Mouse (Mus musculus): ENCODE measurements around the gene Thbs2. TPM values are rescaled to one million over a fixed set of nuclear protein-coding genes. Genes with fewer than 3 reads are reported as not detected.

The Thbs2 gene
- 1 to 10 TPM; 2.7 to 3.5 TPM for total RNA-seq (2021)
- long read RNA-seq, experiment 1, full-length matches to known transcripts: 1 of 1 reads
- long read RNA-seq, experiment 1, partial matches to known transcripts: 0 of 1 reads
- long read RNA-seq, experiment 1, other reads (novel, unspliced or antisense): 0 of 1 reads
- long read RNA-seq, experiment 2, partial matches to known transcripts: 1 of 1 reads
- long read RNA-seq, experiment 2, other reads (novel, unspliced or antisense): 0 of 1 reads

DNA sequence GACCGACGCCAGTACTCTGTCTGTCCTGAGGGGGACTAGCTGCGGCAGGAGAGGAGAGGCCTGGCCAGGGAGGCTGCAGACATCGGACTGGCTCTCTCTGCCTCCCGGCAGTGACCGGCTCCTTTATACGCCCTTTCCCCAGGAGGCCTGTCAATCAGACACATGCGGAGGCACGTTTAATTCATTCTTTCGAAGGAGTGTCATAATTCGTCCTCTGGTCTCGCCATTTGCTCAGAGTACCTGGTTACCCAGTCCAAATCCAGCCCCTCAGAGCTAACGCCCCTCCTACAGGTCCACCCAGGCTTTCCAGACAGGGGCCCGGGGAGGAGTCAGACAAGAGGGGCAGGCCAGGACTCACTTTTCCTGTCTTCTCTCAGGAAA, at the start of gene Thbs2:
Gene Thbs2, minus strand, starts transcription at position 242 of the 381 bp plus-strand sequence.
- peak in 1 of 2 experiments; percentile 51 for DNase-seq

DNA sequence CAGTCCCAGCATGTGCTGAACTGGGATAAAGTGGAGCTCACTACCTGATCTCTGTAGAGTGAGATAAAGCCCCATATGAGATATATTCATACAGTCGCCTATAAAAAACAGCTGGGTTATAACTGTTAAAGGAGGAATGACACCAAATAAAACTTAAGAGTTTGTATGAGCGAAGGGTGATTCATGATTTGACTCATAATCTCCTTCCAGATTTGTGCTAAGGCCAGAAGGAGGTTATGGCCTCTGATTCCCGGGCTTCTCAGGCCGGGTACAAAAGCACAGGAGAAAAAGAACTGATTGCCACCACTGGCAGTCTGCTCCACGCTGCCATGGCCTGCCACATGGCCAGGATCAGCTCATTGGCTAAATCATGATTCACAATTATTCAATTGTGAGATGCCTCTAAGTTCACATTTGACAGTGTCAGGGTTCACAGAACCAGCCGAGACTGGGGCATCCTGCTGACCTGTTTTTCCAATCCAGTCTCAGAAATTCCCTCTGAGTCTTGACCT, 41.5 kb upstream of the Thbs2 start:
- DNase-seq: no peak

DNA sequence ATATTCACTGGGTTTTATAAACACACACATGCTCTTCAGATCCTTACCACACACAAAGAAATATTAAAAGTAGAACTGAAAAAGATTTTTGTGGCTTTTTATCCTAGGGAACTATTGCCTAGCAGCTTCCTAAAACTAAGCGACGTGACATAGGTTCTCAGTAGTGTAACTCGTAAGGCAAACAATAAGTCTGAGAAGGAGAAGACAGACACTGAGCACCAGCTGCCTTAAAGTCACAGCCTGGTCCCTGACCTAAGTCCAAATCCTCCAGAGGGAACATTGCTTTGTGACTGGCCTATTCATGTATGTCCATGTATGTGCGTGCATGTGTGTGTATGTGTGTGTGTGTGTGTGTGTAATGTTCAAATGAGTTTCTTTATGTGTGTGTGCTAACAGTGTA, 40.3 kb upstream of the Thbs2 start:
- DNase-seq: no peak

DNA sequence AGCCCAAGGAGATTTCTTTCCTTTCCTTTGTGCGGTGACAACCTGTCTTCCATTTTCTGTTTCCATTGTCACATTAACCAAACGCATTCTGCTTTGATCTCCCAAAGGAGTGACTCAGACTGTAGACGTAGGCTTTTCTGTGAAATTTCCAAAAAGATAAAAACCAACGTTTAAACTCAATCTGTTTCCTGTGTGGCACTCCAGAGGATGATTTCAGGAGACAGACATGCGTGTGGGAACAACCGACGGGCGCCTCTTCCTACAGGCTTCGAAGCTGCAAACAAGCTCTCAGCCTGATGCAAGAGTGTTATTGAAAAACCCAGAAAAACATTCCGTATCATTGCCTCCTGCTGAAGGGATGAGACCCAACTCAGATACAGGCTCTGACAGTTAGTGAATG, 39.9 kb upstream of the Thbs2 start:
- no peak for DNase-seq

DNA sequence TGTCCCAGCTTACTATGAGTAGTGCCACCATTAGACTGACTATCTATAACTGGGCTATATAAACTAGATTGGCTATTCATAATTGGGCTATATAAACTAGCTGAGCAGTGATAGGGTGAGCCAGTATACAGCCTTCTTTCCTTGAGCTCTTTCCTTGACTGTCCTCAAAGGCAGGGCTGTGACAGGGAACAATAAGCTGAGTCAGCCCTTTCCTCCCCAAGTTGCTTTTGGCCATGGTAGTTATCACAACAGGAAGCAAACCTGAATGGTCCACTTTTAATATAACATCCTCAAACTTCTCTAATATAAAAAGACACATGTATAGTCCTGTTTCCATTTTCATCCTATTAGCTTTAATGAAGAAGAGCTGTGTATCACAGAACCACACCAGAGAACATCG, 39.0 kb upstream of the Thbs2 start:
- DNase-seq: no peak

DNA sequence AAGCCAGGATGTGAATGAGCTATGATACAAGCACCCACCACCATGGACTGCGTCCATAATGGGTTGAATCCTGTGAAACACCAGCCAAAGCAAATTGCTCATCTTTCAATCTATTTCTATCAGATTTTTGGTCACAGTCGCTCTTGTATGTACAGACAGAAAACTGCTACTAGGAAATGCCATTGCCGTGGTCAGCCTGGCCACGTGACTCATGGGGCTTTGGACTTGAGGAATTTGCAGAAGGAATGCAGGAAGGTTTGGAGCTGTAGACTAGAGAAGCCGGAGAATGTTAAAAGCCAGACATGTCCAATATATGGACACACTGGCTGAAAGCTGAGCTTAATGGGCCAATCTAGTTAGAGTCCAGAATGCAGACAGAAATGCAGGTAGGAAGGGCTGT, 36.6 kb upstream of the Thbs2 start:
- DNase-seq: no peak

DNA sequence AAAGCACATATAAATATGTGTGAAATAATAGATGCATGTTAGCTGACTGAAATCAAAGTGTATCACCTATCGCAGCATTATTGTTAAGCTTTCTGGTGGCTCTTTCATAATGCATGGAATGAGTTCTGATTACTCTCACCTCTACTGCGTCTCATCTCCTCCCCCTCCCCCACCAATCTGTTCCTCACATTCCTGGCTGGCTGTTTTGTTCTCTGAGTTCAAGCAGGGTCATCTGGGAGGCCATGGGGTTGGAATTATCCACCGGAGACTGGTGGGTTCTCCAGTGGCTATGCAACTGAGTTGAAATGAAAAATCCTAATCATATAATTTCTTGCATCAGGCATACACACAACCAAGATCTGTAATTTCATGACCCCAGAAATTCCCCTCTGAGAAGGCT, 33.4 kb upstream of the Thbs2 start:
- DNase-seq: no peak

DNA sequence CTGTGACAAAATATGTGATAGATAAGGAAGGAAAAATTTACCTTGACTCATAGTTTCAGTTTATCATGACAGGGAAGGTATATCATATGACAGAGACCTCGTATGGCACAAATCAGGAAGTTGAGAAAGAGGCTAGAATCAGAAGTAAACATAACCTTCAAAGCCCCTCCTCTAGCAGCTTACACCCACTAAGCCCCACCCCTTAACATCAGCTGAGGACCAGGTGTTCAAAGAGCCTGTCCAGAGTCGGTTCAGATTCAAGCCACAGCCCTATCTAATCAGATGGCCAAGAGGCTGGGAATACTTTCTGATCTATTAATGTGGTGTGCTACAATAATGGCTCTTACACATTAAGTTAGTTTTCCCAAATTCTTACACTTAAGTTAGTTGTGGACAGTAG, 30.8 kb upstream of the Thbs2 start:
- no peak for DNase-seq

DNA sequence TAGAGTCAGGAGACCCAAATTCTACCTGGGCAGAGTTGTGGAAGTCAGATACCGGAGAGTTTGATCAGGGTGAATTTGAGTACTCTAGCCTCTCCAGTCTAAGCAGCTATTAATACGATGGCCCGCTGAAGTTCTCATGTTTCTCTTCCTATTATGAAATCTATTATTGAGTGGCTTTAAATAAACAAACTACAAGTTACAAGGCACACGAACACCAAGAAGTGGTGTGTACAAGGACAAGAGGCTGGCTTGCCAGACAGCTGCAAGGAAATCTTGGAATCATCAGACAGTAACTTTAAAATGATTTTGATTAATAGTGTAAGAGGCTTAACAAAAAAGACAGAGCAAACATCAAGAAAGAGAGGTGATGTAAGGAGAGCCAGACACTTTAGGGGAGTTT, 27.3 kb upstream of the Thbs2 start:
- no peak for DNase-seq

DNA sequence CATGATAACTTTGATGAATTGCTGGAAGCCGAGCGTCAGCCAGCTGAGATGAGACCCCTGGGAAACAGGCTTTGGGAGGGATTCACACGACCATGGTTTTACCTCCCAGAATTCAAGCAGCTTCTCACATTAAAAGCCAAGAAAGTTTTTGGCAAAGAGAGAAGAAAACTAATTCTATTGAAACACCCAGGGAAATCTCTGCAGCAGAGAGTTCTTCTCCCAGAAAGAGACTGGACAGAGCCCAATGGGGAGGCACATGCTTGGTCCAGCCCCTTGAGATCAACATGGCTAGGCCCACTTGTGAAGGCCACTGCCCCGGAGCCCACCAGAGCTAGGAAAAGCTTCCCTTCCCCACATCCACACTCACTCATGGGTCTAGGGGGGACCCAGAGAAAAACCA, 26.9 kb upstream of the Thbs2 start:
- DNase-seq: no peak

DNA sequence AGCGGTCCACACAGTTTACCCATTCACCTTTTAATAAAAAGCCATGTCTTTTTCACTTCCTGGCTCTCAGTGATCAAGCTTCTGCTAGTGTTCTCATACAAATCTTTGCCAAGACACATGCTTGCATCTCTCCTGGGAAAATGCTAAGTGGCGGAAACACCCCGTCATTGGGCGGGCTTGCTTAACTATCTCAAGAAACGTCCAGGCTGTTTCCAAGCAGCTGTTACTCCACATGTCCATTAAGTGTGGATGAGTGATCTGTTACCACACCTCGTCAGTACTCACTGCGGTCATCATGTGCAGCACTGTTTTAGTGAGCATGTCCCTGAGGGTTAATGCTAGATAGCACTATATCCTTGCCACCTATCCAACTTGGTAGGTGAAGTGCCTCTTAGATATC, 26.2 kb upstream of the Thbs2 start:
- DNase-seq: no peak

DNA sequence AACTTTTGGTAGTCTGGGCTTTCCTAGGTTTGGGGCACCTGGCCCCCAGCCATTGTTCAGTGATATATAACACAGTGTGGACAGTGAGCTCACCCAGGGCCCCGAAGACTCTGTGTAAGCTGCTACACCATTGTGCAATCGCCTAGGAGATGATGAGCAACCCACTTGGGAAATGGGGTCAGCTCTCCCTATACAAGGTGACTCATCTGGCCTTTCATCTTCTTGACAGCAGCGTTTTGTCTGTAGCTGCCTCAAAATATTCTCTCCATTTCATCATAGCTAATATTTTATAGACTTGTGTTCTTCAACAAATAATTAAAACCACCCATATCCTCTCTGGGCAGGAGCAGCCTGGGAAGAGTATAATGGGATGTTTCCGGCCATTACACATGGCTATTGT, 24.8 kb upstream of the Thbs2 start:
- DNase-seq: peak; percentile 76 to 81

DNA sequence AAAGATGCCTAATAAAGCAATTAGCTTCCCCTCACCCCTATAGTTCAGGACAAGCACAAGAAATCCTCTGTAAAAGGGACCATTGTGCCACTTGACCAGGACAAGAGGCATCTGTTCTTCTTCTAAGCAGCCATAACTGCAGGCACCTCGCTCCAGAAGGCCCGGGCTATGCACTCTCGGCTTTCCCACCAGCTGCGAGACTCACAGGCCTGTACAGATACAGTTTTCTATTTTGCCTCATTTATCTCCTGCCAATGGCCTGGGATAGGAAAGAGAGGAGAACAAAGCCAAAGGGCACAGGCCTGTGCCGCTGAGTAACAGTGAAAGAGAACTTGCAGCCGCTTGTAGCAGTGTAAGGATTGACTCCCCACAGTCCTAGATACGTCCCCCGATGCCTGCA, 20.7 kb upstream of the Thbs2 start:
- DNase-seq: no peak

DNA sequence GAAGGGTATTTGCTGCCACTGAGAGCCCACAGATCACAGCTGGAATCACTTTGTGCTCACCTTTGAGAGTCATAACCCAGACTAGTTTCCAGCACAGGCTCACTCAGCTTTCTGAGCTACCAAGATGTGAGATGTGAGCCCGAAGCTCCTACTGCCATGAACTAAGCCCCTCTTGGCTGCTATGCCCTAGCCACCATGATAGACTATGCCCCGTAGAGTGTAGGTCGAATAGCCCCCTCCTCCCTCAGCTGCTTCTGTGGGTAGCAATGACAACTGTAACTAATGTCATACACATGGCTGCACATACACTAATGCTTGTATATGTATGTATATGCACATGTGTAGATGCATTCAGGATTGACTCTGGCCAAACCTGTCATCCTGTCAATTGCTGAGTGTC, 20.3 kb upstream of the Thbs2 start:
- DNase-seq: no peak

DNA sequence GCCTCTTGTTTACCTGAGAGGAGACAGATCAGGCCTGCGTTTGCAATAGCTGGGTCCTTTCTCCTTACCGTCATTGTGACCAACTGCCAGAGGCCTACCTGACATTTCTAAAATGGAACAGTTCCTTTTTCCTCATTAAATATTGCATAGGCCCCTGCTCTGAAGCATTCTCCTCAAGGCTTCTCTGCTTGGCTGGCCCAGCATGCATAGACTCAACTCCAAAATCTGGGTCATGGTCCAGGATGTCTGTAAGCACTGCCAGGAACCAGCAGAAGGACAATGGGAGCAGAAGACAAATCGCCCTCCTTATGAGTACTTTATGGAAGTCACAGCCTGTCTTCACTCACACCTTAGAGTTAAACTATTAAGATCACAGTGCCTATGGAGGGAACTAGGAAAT, 17.7 kb upstream of the Thbs2 start:
- DNase-seq: peak in 1 of 2 experiments; percentile 20

DNA sequence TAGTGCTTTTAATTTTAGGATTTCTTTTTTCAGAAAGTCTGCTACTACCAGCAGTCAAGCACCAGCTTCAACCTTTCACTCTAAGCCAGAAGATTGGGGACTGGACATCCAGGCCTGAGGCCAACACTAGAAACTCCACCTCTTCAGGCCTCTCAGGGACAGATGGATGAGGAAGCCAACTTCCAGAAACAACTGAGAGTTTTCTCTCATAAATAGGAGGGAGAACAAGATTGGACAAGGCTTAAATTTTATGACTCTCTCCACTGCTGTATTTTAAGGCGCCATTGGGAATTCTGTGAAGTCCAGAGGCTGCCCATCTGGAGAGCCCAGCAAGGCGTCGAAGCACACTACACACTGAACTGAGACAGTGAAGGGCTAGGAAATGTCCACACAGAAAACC, 17.0 kb upstream of the Thbs2 start:
- no peak for DNase-seq

DNA sequence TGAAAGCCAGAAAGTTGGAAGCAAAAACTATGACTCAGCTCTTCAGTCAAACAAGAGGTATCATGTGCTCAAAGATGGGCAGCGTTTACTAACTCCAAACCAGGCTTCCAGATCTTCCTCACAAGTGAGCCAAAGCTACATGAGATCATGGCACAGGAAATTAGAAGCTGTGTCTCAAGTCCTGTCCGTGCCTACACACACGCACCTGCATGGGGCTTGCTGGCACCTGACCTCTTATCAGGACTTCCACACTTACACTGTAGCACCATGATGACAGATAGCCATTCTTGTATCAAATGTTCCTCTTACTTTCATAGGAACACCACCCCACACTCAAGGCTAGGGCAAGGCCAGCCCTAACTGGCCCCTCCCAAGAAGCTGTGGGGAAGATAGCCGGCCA, 12.0 kb upstream of the Thbs2 start:
- no peak for DNase-seq

DNA sequence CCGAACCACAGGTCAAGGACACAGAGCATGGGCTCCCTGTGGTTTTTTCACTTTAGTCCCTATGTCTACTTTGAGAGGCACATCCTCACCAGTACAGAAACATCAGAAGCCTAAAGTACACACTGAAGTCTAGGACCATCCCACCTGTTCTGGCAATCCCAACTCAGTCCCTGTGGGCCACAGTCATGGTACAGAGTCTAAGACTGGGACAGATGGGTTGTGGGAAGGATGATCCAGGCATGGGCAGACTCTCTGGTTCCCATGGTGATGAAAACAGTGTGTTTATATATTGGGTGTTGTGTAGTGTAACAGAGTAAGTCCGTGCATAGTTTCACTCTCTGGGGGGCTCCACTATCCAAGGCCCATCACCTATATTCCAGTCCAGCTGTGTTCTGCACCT, 11.4 kb upstream of the Thbs2 start:
- DNase-seq: no peak

DNA sequence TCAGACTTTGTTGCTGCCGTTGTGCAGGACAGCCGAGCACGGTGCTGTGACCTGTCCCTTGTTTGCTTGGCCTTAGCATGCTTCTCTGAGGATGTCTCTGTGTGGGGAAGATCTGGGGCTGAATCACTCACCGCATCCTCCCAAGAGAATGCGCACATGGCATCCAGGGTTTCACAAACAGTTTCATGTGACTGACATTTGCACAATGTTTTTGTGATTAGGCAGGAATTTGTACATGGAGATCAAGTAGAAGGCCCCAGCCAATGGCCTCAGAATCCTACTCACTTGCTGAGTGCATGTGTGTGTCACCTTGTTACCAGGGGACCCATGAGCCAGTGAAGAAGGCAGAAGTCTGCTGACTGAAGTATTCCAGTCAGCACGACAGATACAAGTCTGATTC, 9.7 kb upstream of the Thbs2 start:
- DNase-seq: no peak

DNA sequence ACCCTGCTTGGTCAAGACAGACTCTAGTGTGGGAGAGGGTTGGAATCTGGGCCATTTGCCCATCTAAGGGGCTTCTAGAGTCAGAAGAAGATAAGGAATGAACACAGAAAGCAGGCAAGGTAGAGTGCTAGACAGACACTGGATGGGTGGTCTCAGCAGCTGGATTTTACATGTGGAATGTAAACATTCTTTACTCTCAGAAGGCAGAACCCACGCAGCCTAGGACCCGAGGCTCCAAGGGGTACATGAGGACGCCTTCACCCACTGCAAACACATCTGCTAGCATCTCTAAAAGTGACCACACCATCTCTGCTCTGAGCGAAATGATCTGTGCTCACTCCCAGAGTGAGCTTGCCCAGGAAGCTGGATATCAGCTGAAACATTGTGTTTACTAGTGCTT, 9.2 kb upstream of the Thbs2 start:
- DNase-seq: no peak

DNA sequence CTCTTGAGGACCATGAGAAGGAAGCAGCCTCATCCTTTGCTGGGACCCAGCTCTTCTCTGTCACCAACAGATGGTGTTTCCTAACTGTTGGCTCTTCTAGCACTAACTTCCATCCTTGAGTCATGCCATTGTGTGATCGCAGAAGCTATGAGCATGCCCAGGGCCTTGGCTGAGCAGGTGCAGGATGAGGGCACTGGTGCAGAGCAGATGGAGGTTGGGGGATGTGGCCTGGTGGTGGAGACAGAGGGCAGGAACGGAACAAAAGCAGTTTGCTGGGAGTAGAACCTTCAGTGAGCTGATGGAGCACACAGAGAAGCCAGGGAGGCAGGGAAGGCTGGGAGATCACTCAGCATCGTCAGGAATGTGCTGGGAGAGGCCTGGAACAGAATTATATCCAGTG, 8.7 kb upstream of the Thbs2 start:
- no peak for DNase-seq

DNA sequence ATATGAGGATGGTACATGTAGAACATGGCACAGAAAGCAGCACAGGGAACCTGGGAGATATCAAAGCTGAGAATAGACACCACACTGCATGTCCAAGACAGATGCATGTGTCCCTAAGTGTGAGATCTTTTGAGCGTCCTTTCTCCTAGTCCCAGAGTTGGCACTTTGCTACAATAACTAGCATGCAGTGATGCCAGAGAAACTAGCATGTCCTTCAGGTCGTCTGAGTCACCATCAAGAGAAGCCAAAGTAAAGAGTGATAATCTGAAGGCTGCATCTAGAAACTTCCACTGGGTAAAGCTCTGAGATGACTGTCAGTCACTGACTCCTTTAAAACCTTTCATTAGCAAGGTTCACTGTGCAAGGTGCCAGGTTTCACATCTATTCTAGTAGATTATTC, 7.9 kb upstream of the Thbs2 start:
- peak; percentile 20 to 36 for DNase-seq

DNA sequence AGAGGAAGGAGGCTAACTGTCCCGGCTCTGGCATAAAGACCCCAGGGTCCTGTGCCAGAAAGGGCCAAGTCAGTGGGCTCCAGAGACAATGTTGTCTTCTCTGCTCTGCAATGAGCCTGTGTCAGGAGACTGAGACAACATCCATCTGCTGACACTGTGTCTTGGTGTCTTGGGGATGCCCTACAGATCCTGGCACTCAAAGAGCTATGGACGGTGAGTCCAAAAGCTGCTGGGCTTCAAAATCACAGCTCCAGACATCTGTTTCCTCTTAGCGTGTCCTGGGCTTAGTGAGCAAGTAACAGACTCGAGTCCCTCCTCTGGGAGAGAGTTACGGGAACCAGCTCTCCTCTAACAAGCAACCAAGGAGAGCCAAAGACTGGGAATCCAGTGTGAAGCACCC, 6.2 kb upstream of the Thbs2 start:
- DNase-seq: no peak

DNA sequence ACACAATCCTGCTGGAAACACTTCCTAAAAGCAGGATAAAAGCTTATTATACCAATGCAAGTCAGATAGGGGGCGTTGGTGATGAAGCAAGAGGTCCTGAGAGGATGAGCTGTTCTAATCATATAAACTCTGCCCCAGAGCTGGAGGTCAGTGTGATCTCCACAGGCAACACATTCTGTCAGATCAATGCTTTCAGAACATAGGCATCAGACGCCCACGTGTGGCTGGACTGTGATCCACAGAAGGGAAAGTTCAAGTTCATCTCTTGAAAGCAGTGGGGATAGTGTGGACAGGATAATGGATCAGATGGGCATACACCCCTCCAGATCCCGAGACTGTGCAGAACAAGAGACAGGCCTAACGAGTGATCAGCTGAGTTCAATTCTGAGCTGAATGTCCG, 4.2 kb upstream of the Thbs2 start:
- DNase-seq: no peak

DNA sequence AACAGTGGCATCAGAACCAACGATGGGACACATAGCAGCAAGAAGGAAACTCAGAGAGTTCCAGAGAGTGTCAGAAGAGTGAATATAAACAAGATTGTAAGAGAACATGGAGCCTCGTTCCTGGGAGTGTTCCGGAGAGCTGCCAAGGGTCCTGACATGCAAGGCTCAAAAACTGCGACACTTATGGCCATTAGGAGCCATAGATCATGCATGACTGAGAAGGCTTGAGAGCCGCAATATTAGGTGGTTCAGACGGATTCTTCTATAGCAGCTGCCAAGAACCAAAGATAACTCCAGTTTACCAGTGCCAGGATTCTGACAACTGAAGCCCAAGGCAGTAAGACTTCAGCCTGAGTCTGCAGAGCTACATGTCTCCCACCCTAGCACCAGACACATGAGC, 3.1 kb upstream of the Thbs2 start:
- DNase-seq: no peak

Data from adrenal gland, postnatal 36 days (tissue).